Mouse (Mus musculus) testis, postnatal 14 days (tissue): ENCODE data around the gene Lsm14a.
"Not testable (repeated sequence)": the region's sequence is repeated elsewhere in the genome, so short reads cannot be mapped to it uniquely, and the experiment has no call there.

Experiments used
- DNase-seq: peaks from one replicate; pipeline ENCODE4 v3.0.0; 2021; ENCODE audit warnings: low spot score

The Lsm14a gene

GRCm38 (mm10) chr7:34373906-34374305 lies 19.2 kb downstream of the Lsm14a start:
- DNase-seq: no peak

- DNase-seq: no peak
Measured at GRCm38 (mm10) chr7:34355629-34356028, 37.5 kb downstream of the Lsm14a start.

GRCm38 (mm10) chr7:34351997-34352396 lies 41.1 kb downstream of the Lsm14a start:
- no peak for DNase-seq

GRCm38 (mm10) chr7:34350166-34350565 lies 42.9 kb downstream of the Lsm14a start:
- no peak for DNase-seq

GRCm38 (mm10) chr7:34348011-34348410 lies 45.1 kb downstream of the Lsm14a start:
- no peak for DNase-seq

GRCm38 (mm10) chr7:34347041-34347440 lies 46.1 kb downstream of the Lsm14a start:
- DNase-seq: no peak

GRCm38 (mm10) chr7:34346505-34346904 lies 46.6 kb downstream of the Lsm14a start:
- DNase-seq: no peak

- no peak for DNase-seq
Measured at GRCm38 (mm10) chr7:34342040-34342793, 50.9 kb downstream of the Lsm14a start.

- DNase-seq: no peak
Measured at GRCm38 (mm10) chr7:34340841-34341240, 52.3 kb downstream of the Lsm14a start.

GRCm38 (mm10) chr7:34339164-34339489 lies 54.0 kb downstream of the Lsm14a start:
- no peak for DNase-seq

GRCm38 (mm10) chr7:34338445-34339163 lies 54.5 kb downstream of the Lsm14a start:
- DNase-seq: no peak

GRCm38 (mm10) chr7:34337268-34337667 lies 55.8 kb downstream of the Lsm14a start:
- no peak for DNase-seq

GRCm38 (mm10) chr7:34336545-34336944 lies 56.6 kb downstream of the Lsm14a start:
- DNase-seq: not testable (repeated sequence)

GRCm38 (mm10) chr7:34327493-34327892 lies 65.6 kb downstream of the Lsm14a start:
- no peak for DNase-seq

GRCm38 (mm10) chr7:34324857-34325256 lies 68.3 kb downstream of the Lsm14a start:
- no peak for DNase-seq

GRCm38 (mm10) chr7:34324005-34324404 lies 69.1 kb downstream of the Lsm14a start:
- peak; percentile 31 for DNase-seq

- DNase-seq: peak; percentile 70
Measured at GRCm38 (mm10) chr7:34323351-34323750, 69.8 kb downstream of the Lsm14a start.

GRCm38 (mm10) chr7:34321958-34322357 lies 71.2 kb downstream of the Lsm14a start:
- no peak for DNase-seq

GRCm38 (mm10) chr7:34321119-34321518 lies 72.0 kb downstream of the Lsm14a start:
- no peak for DNase-seq

GRCm38 (mm10) chr7:34319957-34320356 lies 73.2 kb downstream of the Lsm14a start:
- DNase-seq: peak; percentile 84

GRCm38 (mm10) chr7:34319123-34319522 lies 74.0 kb downstream of the Lsm14a start:
- no peak for DNase-seq

GRCm38 (mm10) chr7:34317901-34318476 lies 75.1 kb downstream of the Lsm14a start:
- peak; percentile 48 for DNase-seq

GRCm38 (mm10) chr7:34313443-34313875 lies 79.7 kb downstream of the Lsm14a start, which contains the start of gene 4931406P16Rik:
Gene 4931406P16Rik, minus strand, starts transcription at chr7:34313551.
- peak; percentile 91 for DNase-seq
